Mouse (Mus musculus) C2C12 (cell line): ENCODE measurements around the gene F11r. TPM values are rescaled to one million over a fixed set of nuclear protein-coding genes. Genes with fewer than 3 reads are reported as not detected.
A peak's percentile ranks its signal among the peaks of the same experiment; 100 is the strongest.

ENCODE experiments used
- H3K27me3 ChIP-seq: one replicate; pipeline ENCODE4 v1.6.1; 2011; ENCODE audit not compliant: control insufficient read depth, insufficient read depth, insufficient read length
- H3K36me3 ChIP-seq: one replicate; pipeline ENCODE4 v1.6.1; 2011; ENCODE audit not compliant: control insufficient read depth, insufficient read depth
- H3K4me3 ChIP-seq: one replicate; pipeline ENCODE4 v1.5.1; 2011; ENCODE audit warnings: mild to moderate bottlenecking, control low read depth; ENCODE audit not compliant: poor library complexity, insufficient read depth, severe bottlenecking
- H3K79me2 ChIP-seq: one replicate; pipeline ENCODE4 v1.6.1; 2011; ENCODE audit not compliant: control insufficient read depth, insufficient read depth
- H3K79me3 ChIP-seq: one replicate; pipeline ENCODE4 v1.6.1; 2011; ENCODE audit warnings: low read depth, control low read depth
- H3ac ChIP-seq: one replicate; pipeline ENCODE3; 2011; ENCODE audit warnings: low read depth; ENCODE audit not compliant: control insufficient read depth, insufficient read length
- CEBPB ChIP-seq: IDR thresholded peaks from one replicate; pipeline ENCODE4 v1.6.1; 2011; ENCODE audit warnings: low read depth, mild to moderate bottlenecking, control low read depth, moderate library complexity
- CTCF ChIP-seq: IDR thresholded peaks from one replicate; pipeline ENCODE4 v1.5.1; 2011; ENCODE audit not compliant: control insufficient read depth, insufficient read depth, insufficient read length
- FOSL1 ChIP-seq: IDR thresholded peaks from one replicate; pipeline ENCODE4 v1.8.0; 2011; ENCODE audit warnings: mild to moderate bottlenecking, low read length; ENCODE audit not compliant: poor library complexity, insufficient read depth, severe bottlenecking
- MAX ChIP-seq: IDR thresholded peaks from one replicate; pipeline ENCODE4 v1.6.1; 2011; ENCODE audit warnings: mild to moderate bottlenecking, control low read depth
- MYOD1 ChIP-seq: IDR thresholded peaks from one replicate; pipeline ENCODE4 v1.6.1; 2011; ENCODE audit warnings: low read depth; ENCODE audit not compliant: control insufficient read depth, insufficient read length
- MYOG ChIP-seq: IDR thresholded peaks from one replicate; pipeline ENCODE4 v1.6.1; 2011; ENCODE audit not compliant: control insufficient read depth, insufficient read length; ENCODE audit errors: extremely low read depth
- USF1 ChIP-seq: IDR thresholded peaks from one replicate; pipeline ENCODE4 v1.6.1; 2011; ENCODE audit warnings: low read depth, mild to moderate bottlenecking, control low read depth, moderate library complexity
- polyA plus RNA-seq: library from polyadenylated mRNA; unstranded; fragments of >200 nt; fragmentation: generic; extraction: Trizol; gene quantifications from one replicate; pipeline ENCODE4 v1.2.1, GENCODE M21; 2012; ENCODE audit warnings: missing spikeins

Gene F11r
- polyA plus RNA-seq, 1 experiment = 3.6 TPM

GRCm38 (mm10) chr1:171410231-171410630 lies 27.1 kb upstream of the F11r start:
- peaks cover 40% of the 10 kb centered on the region for H3K79me2 ChIP-seq
- TF ChIP-seq MYOG = no peak
- no peak for TF ChIP-seq CTCF
- TF ChIP-seq USF1 = no peak
- TF ChIP-seq MAX = no peak
- TF ChIP-seq CEBPB = no peak
- TF ChIP-seq MYOD1 = no peak
- no peak for TF ChIP-seq FOSL1
- H3K79me3 ChIP-seq = peaks cover 30% of the 10 kb centered on the region
- H3K27me3 ChIP-seq = peaks cover 7% of the 10 kb centered on the region
- H3K36me3 ChIP-seq = peaks cover 1% of the 10 kb centered on the region
- H3ac ChIP-seq = no peak overlapping the region
- H3K4me3 ChIP-seq = no peak overlapping the region

GRCm38 (mm10) chr1:171410947-171411484 lies 26.3 kb upstream of the F11r start, which contains the start of gene Usf1:
Gene Usf1 (plus strand): TSS chr1:171411313.
- TF ChIP-seq MYOD1 (no peak), FOSL1 (no peak), CTCF (no peak), CEBPB (no peak), MYOG (no peak), MAX (no peak)
- peak within 1 kb of the TSS; percentile 74 for H3ac ChIP-seq
- H3K27me3 ChIP-seq = peaks cover 7% of the 10 kb centered on the region
- H3K4me3 ChIP-seq = peak within 1 kb of the TSS; percentile 76
- peaks cover 6% of the 10 kb centered on the region for H3K36me3 ChIP-seq
- peaks cover 42% of the 10 kb centered on the region for H3K79me2 ChIP-seq
- H3K79me3 ChIP-seq = peaks cover 30% of the 10 kb centered on the region

GRCm38 (mm10) chr1:171411492-171411941 lies 25.8 kb upstream of the F11r start:
- Histone ChIP-seq H3K27me3 (peaks cover 7% of the 10 kb centered on the region), H3K36me3 (peaks cover 6% of the 10 kb centered on the region), H3K79me2 (peaks cover 42% of the 10 kb centered on the region), H3ac (peak overlapping the region; percentile 74), H3K4me3 (peak overlapping the region; percentile 76), H3K79me3 (peaks cover 30% of the 10 kb centered on the region)
- TF ChIP-seq CEBPB (no peak), MAX (no peak)

- Histone ChIP-seq H3K36me3 (peaks cover 6% of the 10 kb centered on the region), H3K4me3 (peak overlapping the region; percentile 76)
These were observed 25.3 kb upstream of the F11r start for GRCm38 (mm10) chr1:171412001-171412441.

GRCm38 (mm10) chr1:171412446-171412845 lies 24.9 kb upstream of the F11r start:
- peaks cover 10% of the 10 kb centered on the region for H3K36me3 ChIP-seq
- H3ac ChIP-seq = no peak overlapping the region
- H3K79me3 ChIP-seq = peaks cover 30% of the 10 kb centered on the region
- H3K27me3 ChIP-seq = peaks cover 7% of the 10 kb centered on the region
- no peak for TF ChIP-seq FOSL1
- no peak for TF ChIP-seq CTCF
- no peak for TF ChIP-seq MYOD1
- TF ChIP-seq MYOG = no peak
- no peak for TF ChIP-seq USF1
- no peak for TF ChIP-seq MAX
- no peak for TF ChIP-seq CEBPB
- H3K4me3 ChIP-seq = peak overlapping the region; percentile 76
- H3K79me2 ChIP-seq = peaks cover 42% of the 10 kb centered on the region

More at GRCm38 (mm10) chr1:171412001-171412441, 25.3 kb upstream of the F11r start:
- peak overlapping the region; percentile 74 for H3ac ChIP-seq
- peaks cover 42% of the 10 kb centered on the region for H3K79me2 ChIP-seq
- TF ChIP-seq MYOD1 = no peak
- no peak for TF ChIP-seq CEBPB
- TF ChIP-seq USF1 = no peak
- TF ChIP-seq MYOG = no peak
- TF ChIP-seq CTCF = no peak
- TF ChIP-seq MAX = no peak
- TF ChIP-seq FOSL1 = no peak
- peaks cover 30% of the 10 kb centered on the region for H3K79me3 ChIP-seq
- peaks cover 7% of the 10 kb centered on the region for H3K27me3 ChIP-seq

GRCm38 (mm10) chr1:171413608-171414007 lies 23.7 kb upstream of the F11r start:
- Histone ChIP-seq H3K79me3 (peaks cover 30% of the 10 kb centered on the region), H3ac (no peak overlapping the region), H3K27me3 (peaks cover 4% of the 10 kb centered on the region), H3K79me2 (peaks cover 42% of the 10 kb centered on the region), H3K36me3 (peaks cover 18% of the 10 kb centered on the region), H3K4me3 (no peak overlapping the region)
- TF ChIP-seq MYOG (no peak), MYOD1 (no peak), FOSL1 (no peak), CTCF (no peak), USF1 (no peak), CEBPB (no peak)
